Mouse (Mus musculus): ENCODE measurements around the gene Plscr5.

DNA sequence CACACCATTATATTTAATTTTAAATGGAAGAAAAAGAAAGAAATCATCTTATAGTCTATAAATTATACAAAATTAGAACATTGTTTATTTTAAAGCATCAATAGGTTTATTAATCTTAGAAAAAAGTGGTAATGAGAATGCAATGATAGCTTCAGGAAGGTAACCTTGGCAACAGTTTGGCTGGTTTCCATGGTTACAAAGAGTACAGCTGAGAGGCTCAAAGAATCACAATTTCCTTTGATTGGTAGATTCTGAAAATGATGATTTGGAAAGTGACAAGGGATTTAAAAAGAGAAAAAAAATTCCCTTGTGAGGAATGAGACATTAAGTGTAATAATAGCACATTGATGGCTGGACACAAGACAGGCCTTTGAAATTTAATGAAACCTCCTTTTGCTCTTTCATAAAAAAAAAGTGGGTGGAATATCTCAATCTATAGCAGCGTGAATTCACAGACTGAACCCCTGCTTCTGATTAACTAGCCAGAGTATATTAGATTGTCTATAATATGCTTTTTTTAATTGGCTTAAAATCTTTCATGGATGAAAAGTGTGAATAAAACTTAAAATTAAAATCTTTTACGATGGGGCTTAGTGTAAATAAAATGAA, 13.8 kb upstream of the Plscr5 start:
- TF ChIP-seq CTCF (IDR thresholded peaks at IDR 0.05; ENCODE audit: control insufficient read depth, insufficient read depth, insufficient read length) (no peak), MAX (IDR thresholded peaks at IDR 0.05) (no peak), MYOD1 (IDR thresholded peaks at IDR 0.05; ENCODE audit: control insufficient read depth, insufficient read length, low read depth) (no peak), USF1 (IDR thresholded peaks at IDR 0.05; ENCODE audit: low read depth) (no peak), MYOG (IDR thresholded peaks at IDR 0.05; ENCODE audit: control insufficient read depth, extremely low read depth, insufficient read length) (no peak)

Data from C2C12 (cell line).